Mouse (Mus musculus): ENCODE data around the gene Trmt10c.
A peak's percentile ranks its signal among the peaks of the same experiment; 100 is the strongest.
"Not testable (repeated sequence)": the region's sequence is repeated elsewhere in the genome, so short reads cannot be mapped to it uniquely, and the experiment has no call there.

Trmt10c gene

GRCm38 (mm10) chr16:56037138-56038010 lies at the start of gene Trmt10c:
Trmt10c (minus strand) TSS chr16:56037819.
- DNase-seq: peak; percentile 92

- no peak for DNase-seq
These were observed 48.7 kb upstream of the Trmt10c start for GRCm38 (mm10) chr16:56086336-56086735.

DNA sequence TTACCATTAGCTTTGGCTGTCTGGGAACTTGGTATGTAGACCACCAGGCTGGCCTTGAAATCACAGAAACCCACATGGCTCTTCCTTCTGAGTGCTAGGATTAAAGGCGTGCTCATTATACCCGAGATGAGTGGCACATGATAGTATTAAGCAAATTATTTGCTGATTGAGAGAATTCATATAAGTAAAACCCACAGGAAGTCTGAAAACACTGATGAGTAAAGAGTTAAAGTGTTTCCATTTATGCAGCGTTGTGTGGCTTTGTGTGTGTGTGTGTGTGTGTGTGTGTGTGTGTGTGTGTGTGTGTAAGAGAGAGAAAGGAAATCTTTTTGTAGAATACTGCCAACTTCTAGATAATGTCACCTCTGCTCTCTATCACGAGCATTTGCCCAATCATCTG lies 44.1 kb upstream of the Trmt10c start:
- no peak for DNase-seq

DNA sequence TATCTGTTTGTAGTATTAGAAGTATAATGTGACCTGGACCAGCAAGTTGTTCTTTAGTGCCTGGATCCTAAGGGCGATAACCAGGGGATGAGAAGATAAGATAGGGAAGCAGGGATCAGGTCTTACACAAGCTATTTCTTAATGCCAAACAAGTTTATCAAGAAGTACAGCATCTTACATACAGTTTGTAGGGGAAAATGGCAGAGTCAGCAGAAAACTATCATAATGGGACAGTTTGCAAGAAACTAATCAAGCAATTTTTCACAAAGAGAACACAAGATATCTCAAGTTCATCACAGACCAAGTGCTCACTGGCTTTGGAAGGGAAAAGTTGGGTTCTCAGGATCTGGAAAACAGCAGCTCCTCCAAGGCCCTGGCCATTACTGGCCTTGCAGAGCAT lies 41.8 kb upstream of the Trmt10c start:
- no peak for DNase-seq

GRCm38 (mm10) chr16:56076121-56076869 lies 38.7 kb upstream of the Trmt10c start:
- peak; percentile 45 for DNase-seq

- DNase-seq: peak; percentile 88
These were observed 37.8 kb upstream of the Trmt10c start for GRCm38 (mm10) chr16:56075222-56076111.

- DNase-seq: peak; percentile 50
These were observed 36.9 kb upstream of the Trmt10c start for GRCm38 (mm10) chr16:56074565-56074964.

DNA sequence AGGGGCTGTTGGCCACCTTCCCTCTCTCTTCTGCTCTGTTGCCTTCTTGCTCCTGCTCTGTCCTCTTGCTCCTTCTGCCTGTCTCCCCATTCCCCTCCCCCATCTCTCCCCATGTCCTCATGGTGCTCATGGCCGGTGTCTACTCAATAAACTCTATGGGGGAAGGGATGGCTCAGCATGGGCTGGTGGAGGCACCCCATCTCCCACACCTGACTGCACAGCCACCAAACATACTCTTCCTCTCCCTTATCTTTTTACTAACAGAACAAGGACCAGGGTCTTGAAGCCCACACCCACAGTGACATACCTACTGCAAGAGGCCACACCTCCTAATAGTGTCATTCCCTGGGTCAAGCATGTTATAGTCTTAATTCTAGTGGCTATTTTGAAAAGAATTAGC lies 36.5 kb upstream of the Trmt10c start:
- DNase-seq: peak; percentile 42

GRCm38 (mm10) chr16:56073150-56073549 lies 35.5 kb upstream of the Trmt10c start:
- DNase-seq: not testable (repeated sequence)

DNA sequence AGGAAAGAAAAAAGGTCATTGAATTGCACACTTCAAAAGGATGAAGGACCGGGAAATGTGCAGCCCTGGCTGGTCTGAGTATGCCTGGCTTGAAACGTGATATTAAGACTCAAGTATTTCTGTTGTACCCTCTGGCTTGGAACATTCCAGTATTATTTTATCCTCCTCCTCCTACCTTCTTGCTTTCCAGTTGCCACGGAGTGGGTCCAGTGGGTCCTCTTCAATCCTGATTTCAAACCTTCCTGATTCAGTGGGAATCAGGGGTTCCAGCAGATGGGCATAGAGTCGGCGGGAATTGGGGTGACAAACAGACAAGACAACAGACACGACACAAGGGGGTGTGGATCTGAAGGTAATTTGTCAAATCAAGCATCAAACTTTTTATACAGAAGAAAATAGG lies 34.9 kb upstream of the Trmt10c start:
- no peak for DNase-seq

DNA sequence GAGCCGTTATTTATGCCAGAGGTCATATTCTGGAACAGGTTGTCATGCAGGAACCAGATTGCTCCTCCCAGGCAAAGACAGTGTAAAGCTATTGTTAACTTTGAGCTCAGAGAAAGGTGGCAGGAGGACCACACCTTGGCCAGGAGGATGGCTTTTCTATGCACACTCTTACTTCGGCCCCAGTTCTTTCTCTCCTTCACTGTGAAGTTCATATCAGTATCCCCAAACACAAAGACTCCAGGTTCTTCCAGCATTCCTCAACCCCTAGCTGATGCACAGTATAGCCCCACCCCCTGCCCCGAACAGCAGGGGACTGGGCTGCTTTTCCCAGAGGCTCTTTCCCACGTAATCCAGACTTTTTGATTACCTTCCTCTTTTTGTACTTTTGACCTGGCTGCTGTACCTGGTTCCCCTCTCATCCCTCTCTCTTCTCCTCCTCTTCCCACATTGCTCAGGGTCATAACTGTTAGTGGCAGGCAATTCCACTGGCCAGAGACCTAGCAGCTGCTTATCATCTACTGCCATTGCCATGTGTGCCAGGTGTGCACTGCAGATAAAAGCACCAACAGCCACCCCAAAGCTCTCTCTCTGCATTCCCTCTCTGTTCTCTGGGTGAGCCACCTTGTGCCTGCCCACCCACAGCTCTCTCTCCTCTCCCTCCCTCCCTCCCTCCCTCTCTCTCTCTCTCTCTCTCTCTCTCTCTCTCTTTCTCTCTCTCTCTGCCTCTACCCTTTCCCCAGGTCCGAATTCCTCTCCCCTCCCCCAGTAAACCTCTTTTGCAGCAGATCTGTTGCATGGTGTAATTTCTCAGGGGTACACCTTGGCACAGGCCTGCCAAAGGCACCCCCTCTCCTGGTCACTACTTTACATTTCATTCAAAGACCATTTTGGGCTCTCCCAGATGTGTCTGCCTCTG lies 34.0 kb upstream of the Trmt10c start:
- DNase-seq: no peak

- no peak for DNase-seq
These were observed 31.0 kb upstream of the Trmt10c start for GRCm38 (mm10) chr16:56068523-56069070.

- no peak for DNase-seq
These were observed 28.5 kb upstream of the Trmt10c start for GRCm38 (mm10) chr16:56066113-56066512.

- DNase-seq: peak; percentile 73
These were observed 26.8 kb upstream of the Trmt10c start for GRCm38 (mm10) chr16:56064334-56064990.

- DNase-seq: no peak
These were observed 25.4 kb upstream of the Trmt10c start for GRCm38 (mm10) chr16:56062981-56063380.

- DNase-seq: no peak
These were observed 24.5 kb upstream of the Trmt10c start for GRCm38 (mm10) chr16:56061995-56062594.

GRCm38 (mm10) chr16:56058151-56058550 lies 20.5 kb upstream of the Trmt10c start:
- no peak for DNase-seq

GRCm38 (mm10) chr16:56056944-56057590 lies 19.4 kb upstream of the Trmt10c start:
- no peak for DNase-seq

DNA sequence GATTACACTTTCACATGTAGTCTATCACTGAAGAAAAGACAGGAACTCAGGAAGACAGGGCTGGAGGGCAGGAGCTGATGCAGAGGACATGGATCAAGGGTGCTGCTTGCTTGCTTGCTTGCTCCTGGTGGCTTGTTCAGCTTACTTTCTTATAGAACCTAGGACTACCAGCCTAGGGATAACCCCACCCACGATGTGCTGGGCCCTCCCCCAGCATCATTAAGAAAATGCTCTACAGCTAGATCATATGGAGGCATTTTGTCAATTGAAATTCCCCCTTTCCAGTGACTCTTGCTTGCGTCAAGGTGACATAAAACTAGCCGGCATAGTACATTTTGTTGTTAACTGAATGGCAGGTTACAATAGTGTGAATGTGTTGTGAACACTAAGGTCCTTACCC lies 18.3 kb upstream of the Trmt10c start:
- no peak for DNase-seq

DNA sequence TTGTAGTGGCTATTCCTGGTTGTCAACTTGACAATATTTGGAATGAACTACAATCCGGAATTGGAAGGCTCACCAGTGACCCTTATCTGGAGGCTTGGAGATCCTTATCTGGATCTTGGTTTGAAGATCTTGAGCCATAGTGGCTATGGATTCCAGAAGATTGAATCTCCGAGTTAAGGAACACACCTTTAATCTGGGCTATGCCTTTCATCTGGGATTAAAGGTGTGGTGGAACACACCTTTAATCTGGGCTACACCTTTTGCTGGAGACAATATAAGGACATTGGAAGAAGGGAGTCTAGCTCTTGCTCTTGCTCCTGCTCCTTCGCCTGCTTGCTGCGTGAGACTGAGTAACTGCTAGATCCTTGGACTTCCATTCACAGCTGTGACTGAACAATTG lies 10.4 kb upstream of the Trmt10c start, which contains the start of gene Senp7:
Gene Senp7 (plus strand): TSS at position 301 of the 400 bp plus-strand sequence.
- DNase-seq: not testable (repeated sequence)
